Mouse (Mus musculus): ENCODE data around the gene Ppif. TPM values are rescaled to one million over a fixed set of nuclear protein-coding genes. Genes with fewer than 3 reads are reported as not detected.

Gene Ppif
- polyA plus RNA-seq, 1 experiment from 2014 or later, result 44.4 TPM

GRCm38 (mm10) chr14:25708917-25709316 lies 15.0 kb downstream of the Ppif start:
- Histone ChIP-seq H3K27ac (ENCODE audit: low read depth, low read length) (peak overlapping the region; percentile 34; the same call in 1 of the 2 replicates), H3K9ac (ENCODE audit: low read depth, low read length) (no peak overlapping the region), H3K4me1 (ENCODE audit: control insufficient read depth, insufficient read depth, low read length) (peaks cover 45% of the 10 kb centered on the region), H3K9me3 (ENCODE audit: control insufficient read depth, low read length) (no peaks in the 10 kb centered on the region), H3K4me2 (replicated peaks; ENCODE audit: low read depth, low read length) (no peak overlapping the region), H3K4me3 (ENCODE audit: low read length) (no peak overlapping the region), H3K36me3 (ENCODE audit: control insufficient read depth, insufficient read depth, low read length) (no peaks in the 10 kb centered on the region; the same call in 1 of the 2 replicates), H3K27me3 (ENCODE audit: control insufficient read depth, insufficient read depth, low read length) (no peaks in the 10 kb centered on the region)
- WGBS, result 87% methylated on average over 2 of the region's 2 CpGs
- no peak for ATAC-seq (ENCODE audit: low FRiP score, low TSS enrichment)

GRCm38 (mm10) chr14:25710073-25710472 lies 16.1 kb downstream of the Ppif start:
- H3K4me2 ChIP-seq (replicated peaks; ENCODE audit: low read depth, low read length), result no peak overlapping the region
- no peaks in the 10 kb centered on the region for H3K27me3 ChIP-seq (ENCODE audit: control insufficient read depth, insufficient read depth, low read length)
- H3K36me3 ChIP-seq (ENCODE audit: control insufficient read depth, insufficient read depth, low read length), result peaks cover 6% of the 10 kb centered on the region; the same call in 1 of the 2 replicates
- H3K27ac ChIP-seq (ENCODE audit: low read depth, low read length), result 0 out of 2 replicates have a peak overlapping the region, but pooled peaks have one; percentile 24
- no peak for ATAC-seq (ENCODE audit: low FRiP score, low TSS enrichment)
- H3K4me1 ChIP-seq (ENCODE audit: control insufficient read depth, insufficient read depth, low read length), result peaks cover 45% of the 10 kb centered on the region
- WGBS, result 31% methylated on average over 4 of the region's 4 CpGs
- no peak overlapping the region for H3K9ac ChIP-seq (ENCODE audit: low read depth, low read length)
- H3K4me3 ChIP-seq (ENCODE audit: low read length), result no peak overlapping the region
- no peaks in the 10 kb centered on the region for H3K9me3 ChIP-seq (ENCODE audit: control insufficient read depth, low read length)

- peaks cover 45% of the 10 kb centered on the region for H3K4me1 ChIP-seq (ENCODE audit: control insufficient read depth, insufficient read depth, low read length)
- H3K27me3 ChIP-seq (ENCODE audit: control insufficient read depth, insufficient read depth, low read length), result no peaks in the 10 kb centered on the region
- H3K4me3 ChIP-seq (ENCODE audit: low read length), result no peak overlapping the region
- H3K9me3 ChIP-seq (ENCODE audit: control insufficient read depth, low read length), result no peaks in the 10 kb centered on the region
- H3K4me2 ChIP-seq (replicated peaks; ENCODE audit: low read depth, low read length), result no peak overlapping the region
- peaks cover 6% of the 10 kb centered on the region; the same call in 1 of the 2 replicates for H3K36me3 ChIP-seq (ENCODE audit: control insufficient read depth, insufficient read depth, low read length)
- WGBS, result 69% methylated on average over 4 of the region's 4 CpGs
- H3K27ac ChIP-seq (ENCODE audit: low read depth, low read length), result peak overlapping the region; percentile 24; the same call in 1 of the 2 replicates
- ATAC-seq (ENCODE audit: low FRiP score, low TSS enrichment), result no peak; the same call in 1 of the 2 replicates
- no peak overlapping the region for H3K9ac ChIP-seq (ENCODE audit: low read depth, low read length)
Observed at GRCm38 (mm10) chr14:25710681-25711080, 16.7 kb downstream of the Ppif start.

- no peak overlapping the region for H3K9ac ChIP-seq (ENCODE audit: low read depth, low read length)
- no peak overlapping the region for H3K4me3 ChIP-seq (ENCODE audit: low read length)
- peaks cover 45% of the 10 kb centered on the region for H3K4me1 ChIP-seq (ENCODE audit: control insufficient read depth, insufficient read depth, low read length)
- H3K27ac ChIP-seq (ENCODE audit: low read depth, low read length), result peak overlapping the region; percentile 24; the same call in 1 of the 2 replicates
- ATAC-seq (ENCODE audit: low FRiP score, low TSS enrichment), result peak; percentile 68
- H3K27me3 ChIP-seq (ENCODE audit: control insufficient read depth, insufficient read depth, low read length), result no peaks in the 10 kb centered on the region
- no peak overlapping the region for H3K4me2 ChIP-seq (replicated peaks; ENCODE audit: low read depth, low read length)
- peaks cover 6% of the 10 kb centered on the region; the same call in 1 of the 2 replicates for H3K36me3 ChIP-seq (ENCODE audit: control insufficient read depth, insufficient read depth, low read length)
- WGBS, result 38% methylated on average over 7 of the region's 7 CpGs
- H3K9me3 ChIP-seq (ENCODE audit: control insufficient read depth, low read length), result no peaks in the 10 kb centered on the region
Observed at GRCm38 (mm10) chr14:25711177-25711576, 17.2 kb downstream of the Ppif start.

- WGBS, result 46% methylated on average over 8 of the region's 8 CpGs
- 0 out of 2 replicates have a peak, but pooled peaks have one; percentile 36 for ATAC-seq (ENCODE audit: low FRiP score, low TSS enrichment)
- H3K27ac ChIP-seq (ENCODE audit: low read depth, low read length), result 0 out of 2 replicates have a peak overlapping the region, but pooled peaks have one; percentile 1
Observed at GRCm38 (mm10) chr14:25711602-25712001, 17.6 kb downstream of the Ppif start.

GRCm38 (mm10) chr14:25713443-25713842 lies 19.5 kb downstream of the Ppif start:
- 32% methylated on average over 4 of the region's 4 CpGs for WGBS
- H3K27me3 ChIP-seq (ENCODE audit: control insufficient read depth, insufficient read depth, low read length), result no peaks in the 10 kb centered on the region
- H3K9me3 ChIP-seq (ENCODE audit: control insufficient read depth, low read length), result no peaks in the 10 kb centered on the region
- H3K36me3 ChIP-seq (ENCODE audit: control insufficient read depth, insufficient read depth, low read length), result peaks cover 6% of the 10 kb centered on the region; the same call in 1 of the 2 replicates
- no peak overlapping the region for H3K27ac ChIP-seq (ENCODE audit: low read depth, low read length)
- peaks cover 59% of the 10 kb centered on the region for H3K4me1 ChIP-seq (ENCODE audit: control insufficient read depth, insufficient read depth, low read length)
- H3K4me3 ChIP-seq (ENCODE audit: low read length), result no peak overlapping the region
- H3K4me2 ChIP-seq (replicated peaks; ENCODE audit: low read depth, low read length), result no peak overlapping the region
- H3K9ac ChIP-seq (ENCODE audit: low read depth, low read length), result no peak overlapping the region
- no peak for ATAC-seq (ENCODE audit: low FRiP score, low TSS enrichment)

More at GRCm38 (mm10) chr14:25711602-25712001, 17.6 kb downstream of the Ppif start:
- Histone ChIP-seq H3K27me3 (ENCODE audit: control insufficient read depth, insufficient read depth, low read length) (no peaks in the 10 kb centered on the region), H3K4me3 (ENCODE audit: low read length) (no peak overlapping the region), H3K4me1 (ENCODE audit: control insufficient read depth, insufficient read depth, low read length) (peaks cover 48% of the 10 kb centered on the region), H3K9ac (ENCODE audit: low read depth, low read length) (no peak overlapping the region), H3K4me2 (replicated peaks; ENCODE audit: low read depth, low read length) (0 out of 2 replicates have a peak overlapping the region, but pooled peaks have one; percentile 6), H3K9me3 (ENCODE audit: control insufficient read depth, low read length) (no peaks in the 10 kb centered on the region), H3K36me3 (ENCODE audit: control insufficient read depth, insufficient read depth, low read length) (peaks cover 6% of the 10 kb centered on the region; the same call in 1 of the 2 replicates)

- WGBS, result 52% methylated on average over 1 of the region's 1 CpGs
- peaks cover 6% of the 10 kb centered on the region; the same call in 1 of the 2 replicates for H3K36me3 ChIP-seq (ENCODE audit: control insufficient read depth, insufficient read depth, low read length)
- peaks cover 40% of the 10 kb centered on the region for H3K4me1 ChIP-seq (ENCODE audit: control insufficient read depth, insufficient read depth, low read length)
- H3K4me3 ChIP-seq (ENCODE audit: low read length), result no peak overlapping the region
- H3K9me3 ChIP-seq (ENCODE audit: control insufficient read depth, low read length), result no peaks in the 10 kb centered on the region
- no peaks in the 10 kb centered on the region for H3K27me3 ChIP-seq (ENCODE audit: control insufficient read depth, insufficient read depth, low read length)
- H3K27ac ChIP-seq (ENCODE audit: low read depth, low read length), result no peak overlapping the region
- H3K9ac ChIP-seq (ENCODE audit: low read depth, low read length), result no peak overlapping the region
- ATAC-seq (ENCODE audit: low FRiP score, low TSS enrichment), result no peak
- no peak overlapping the region for H3K4me2 ChIP-seq (replicated peaks; ENCODE audit: low read depth, low read length)
Observed at GRCm38 (mm10) chr14:25716528-25716927, 22.6 kb downstream of the Ppif start.

- WGBS, result 81% methylated on average over 8 of the region's 8 CpGs
- H3K27me3 ChIP-seq (ENCODE audit: control insufficient read depth, insufficient read depth, low read length), result no peaks in the 10 kb centered on the region
- H3K4me1 ChIP-seq (ENCODE audit: control insufficient read depth, insufficient read depth, low read length), result peaks cover 33% of the 10 kb centered on the region
- H3K4me3 ChIP-seq (ENCODE audit: low read length), result no peak overlapping the region
- H3K9me3 ChIP-seq (ENCODE audit: control insufficient read depth, low read length), result no peaks in the 10 kb centered on the region
- peak overlapping the region; percentile 83; the same call in 1 of the 2 replicates for H3K27ac ChIP-seq (ENCODE audit: low read depth, low read length)
- ATAC-seq (ENCODE audit: low FRiP score, low TSS enrichment), result no peak
- no peak overlapping the region for H3K4me2 ChIP-seq (replicated peaks; ENCODE audit: low read depth, low read length)
- H3K36me3 ChIP-seq (ENCODE audit: control insufficient read depth, insufficient read depth, low read length), result peaks cover 6% of the 10 kb centered on the region; the same call in 1 of the 2 replicates
- H3K9ac ChIP-seq (ENCODE audit: low read depth, low read length), result no peak overlapping the region
Observed at GRCm38 (mm10) chr14:25717718-25718117, 23.8 kb downstream of the Ppif start.

GRCm38 (mm10) chr14:25718471-25718870 lies 24.5 kb downstream of the Ppif start:
- no peak overlapping the region for H3K4me3 ChIP-seq (ENCODE audit: low read length)
- H3K9ac ChIP-seq (ENCODE audit: low read depth, low read length), result no peak overlapping the region
- WGBS, result 0% methylated on average over 2 of the region's 2 CpGs
- peaks cover 8% of the 10 kb centered on the region; the same call in 1 of the 2 replicates for H3K36me3 ChIP-seq (ENCODE audit: control insufficient read depth, insufficient read depth, low read length)
- peak overlapping the region; percentile 83 for H3K27ac ChIP-seq (ENCODE audit: low read depth, low read length)
- ATAC-seq (ENCODE audit: low FRiP score, low TSS enrichment), result peak; percentile 87
- no peak overlapping the region for H3K4me2 ChIP-seq (replicated peaks; ENCODE audit: low read depth, low read length)
- H3K9me3 ChIP-seq (ENCODE audit: control insufficient read depth, low read length), result no peaks in the 10 kb centered on the region
- H3K27me3 ChIP-seq (ENCODE audit: control insufficient read depth, insufficient read depth, low read length), result no peaks in the 10 kb centered on the region
- H3K4me1 ChIP-seq (ENCODE audit: control insufficient read depth, insufficient read depth, low read length), result peaks cover 33% of the 10 kb centered on the region

Measured in kidney, embryonic 14.5 days (tissue).